Mouse (Mus musculus) bone marrow, adult 2 months (tissue): ENCODE measurements around the gene Vps8.

Experiments
- CTCF ChIP-seq: fragments of 200-500 bp; IDR thresholded peaks from 2 replicates; pipeline ENCODE4 v1.5.1; 2011; ENCODE audit warnings: low read length, control low read depth; ENCODE audit not compliant: control insufficient read depth, insufficient read depth
- POLR2A ChIP-seq: fragments of 200-500 bp; IDR thresholded peaks from 2 replicates; pipeline ENCODE4 v1.6.1; 2011; ENCODE audit warnings: low read depth, mild to moderate bottlenecking, control low read depth, low read length, borderline replicate concordance; ENCODE audit not compliant: control insufficient read depth

- TF ChIP-seq CTCF = no peak
- TF ChIP-seq POLR2A = no peak
Measured at GRCm38 (mm10) chr16:21665423-21665986, 242.6 kb downstream of the Vps8 start.
